Mouse (Mus musculus) heart, adult 2 months (tissue): ENCODE measurements around the gene Ank3.

Experiments used
- CTCF ChIP-seq: fragments of 200-600 bp; IDR thresholded peaks from 2 replicates; pipeline ENCODE4 v1.8.1; 2022; ENCODE audit warnings: antibody characterized with exemption, mild to moderate bottlenecking, moderate library complexity
- POLR2A ChIP-seq: fragments of 200-500 bp; IDR thresholded peaks from 2 replicates; pipeline ENCODE4 v1.6.1; 2011; ENCODE audit warnings: mild to moderate bottlenecking, low read depth, low read length, control low read depth; ENCODE audit not compliant: insufficient read depth

DNA sequence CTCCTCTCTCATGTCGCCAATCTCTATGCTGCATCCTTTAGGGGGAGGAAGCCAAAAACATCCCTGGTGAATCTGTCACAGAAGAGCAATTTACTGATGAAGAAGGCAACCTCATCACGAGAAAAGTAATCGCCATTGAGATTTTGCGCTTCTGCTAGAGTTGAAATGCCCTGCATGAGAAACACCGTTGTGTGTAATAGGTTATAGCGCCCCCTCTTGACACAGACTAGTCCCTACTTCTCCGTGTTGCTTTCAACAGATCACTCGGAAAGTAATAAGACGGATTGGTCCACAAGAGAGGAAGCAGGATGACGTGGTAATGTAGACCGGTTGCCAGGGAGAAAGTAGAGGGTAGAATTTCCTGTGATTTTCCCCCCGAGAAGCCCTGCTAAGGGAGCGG is 615.4 kb downstream of the Ank3 start:
- TF ChIP-seq CTCF (no peak; the same call in 1 of the 2 replicates), POLR2A (no peak)
